Mouse (Mus musculus): ENCODE measurements around the gene Med17.

Med17 gene

GRCm38 (mm10) chr9:15238297-15238990, 41.3 kb downstream of the Med17 start:
- no peak for DNase-seq (ENCODE audit: low read depth, low spot score)

- no peak for DNase-seq (ENCODE audit: low read depth, low spot score)
These were observed 42.0 kb downstream of the Med17 start for GRCm38 (mm10) chr9:15237516-15238296.

GRCm38 (mm10) chr9:15235986-15236385, 43.7 kb downstream of the Med17 start:
- no peak for DNase-seq (ENCODE audit: low read depth, low spot score)

- no peak for DNase-seq (ENCODE audit: low read depth, low spot score)
These were observed 46.1 kb downstream of the Med17 start for GRCm38 (mm10) chr9:15233604-15234003.

GRCm38 (mm10) chr9:15232445-15232844, 47.3 kb downstream of the Med17 start:
- no peak for DNase-seq (ENCODE audit: low read depth, low spot score)

GRCm38 (mm10) chr9:15224912-15225311, 54.8 kb downstream of the Med17 start:
- no peak for DNase-seq (ENCODE audit: low read depth, low spot score)

GRCm38 (mm10) chr9:15213695-15214094, 66.0 kb downstream of the Med17 start:
- no peak for DNase-seq (ENCODE audit: low read depth, low spot score)

GRCm38 (mm10) chr9:15211876-15212275, 67.9 kb downstream of the Med17 start:
- DNase-seq (ENCODE audit: low read depth, low spot score): peak; percentile 18

All from CD4-positive, CD25-positive, alpha-beta regulatory T cell, adult 2 months (primary cell).